In the genomic region with DNA sequence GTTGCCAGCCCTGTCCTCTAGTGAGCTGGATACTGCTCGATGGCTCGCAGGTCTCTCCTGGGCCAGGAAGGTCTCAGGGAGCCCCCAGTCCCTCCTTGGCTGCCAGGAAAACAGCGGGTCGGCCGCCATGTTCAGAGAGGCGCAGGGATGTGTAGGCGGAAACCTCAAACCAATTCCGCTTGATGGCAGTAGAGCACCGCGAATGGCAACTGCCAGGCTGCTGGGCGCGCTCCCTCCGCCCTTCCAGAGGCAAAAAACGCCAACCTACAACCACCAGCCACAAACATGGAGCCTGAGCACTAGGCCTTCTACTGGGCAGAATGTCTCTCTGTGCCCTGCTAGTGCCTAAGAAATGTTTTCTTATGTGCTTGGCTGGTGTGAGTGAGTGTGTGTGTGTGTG, we compare ENCODE assay signal across 8 mouse cellular contexts.
DNase-seq lines count a peak whose midpoint lies in the region; TF ChIP-seq lines count a peak whose summit lies in the region.
"Not testable (repeated sequence)": the region's sequence is repeated elsewhere in the genome, so short reads cannot be mapped to it uniquely, and the experiment has no call there.

No protein-coding gene starts in this region.

- not testable (repeated sequence) for H3K9me3 ChIP-seq in forebrain, embryonic 10.5 days

- peak; percentile 47 for TF ChIP-seq CTCF in left cerebral cortex, adult 2 months (IDR thresholded peaks at IDR 0.05)

- H3K27ac ChIP-seq in forebrain, embryonic 10.5 days: not testable (repeated sequence)
- peak overlapping the region; percentile 86 for H3K27ac ChIP-seq in left cerebral cortex, adult 2 months

- intact Hi-C loops in left cerebral cortex, adult 2 months (cut with DNase I): not testable (repeated sequence)

- not testable (repeated sequence) for H3K27me3 ChIP-seq in forebrain, embryonic 10.5 days (ENCODE audit: poor library complexity, severe bottlenecking)

- peak; percentile 91 for DNase-seq in ES-CJ7 (ENCODE audit: low read depth, low spot score)
- peak; percentile 38 for DNase-seq in c-Kit-positive CD71-positive TER-119-negative erythroid progenitor cells, embryonic 14.5 days (ENCODE audit: low read depth)
- peak; percentile 18 for DNase-seq in forebrain, embryonic 10.5 days (ENCODE audit: extremely low spot score, low spot score)
- DNase-seq in heart, postnatal 4 days: peak; percentile 87
- DNase-seq in left cerebral cortex, adult 2 months (ENCODE audit: extremely low spot score in 1 of 2, low spot score in 2 of 2): peak in 1 of 2 experiments; percentile 85
- DNase-seq in lung, postnatal 36 days: peak; percentile 86
- DNase-seq in ovary, postnatal 14 days (ENCODE audit: low spot score): peak; percentile 72
- peak; percentile 26 for DNase-seq in yolk sac, embryonic 10.5 days (ENCODE audit: low spot score)

- not testable (repeated sequence) for H3K4me3 ChIP-seq in forebrain, embryonic 10.5 days; left cerebral cortex, adult 2 months

- H3K36me3 ChIP-seq in forebrain, embryonic 10.5 days (replicated peaks): not testable (repeated sequence)

- 76% methylated on average over 12 of the region's 14 CpGs for WGBS in forebrain, embryonic 10.5 days

- not testable (repeated sequence) for H3K4me1 ChIP-seq in forebrain, embryonic 10.5 days
